ENCODE assay signal across 30 mouse cellular contexts in genomic region chr2:146637573-146637972, GRCm38 (mm10).
A peak's percentile ranks its signal among the peaks of the same experiment; 100 is the strongest.
DNase-seq lines count a peak whose midpoint lies in the region; ATAC-seq and TF ChIP-seq lines count a peak whose summit lies in the region.
"Had no signal": no experiment of that assay in that cellular context is flagged by ENCODE, and none has a peak within 500 bp of the region (broad histone marks: within the 10 kb centered on the region; RNA-seq: fewer than 3 reads in every experiment).

No protein-coding gene starts in this region.

- no peaks in the 10 kb centered on the region for H3K9me3 ChIP-seq in kidney, postnatal 0 days (replicated peaks; ENCODE audit: low read length)
- no peaks in the 10 kb centered on the region for H3K9me3 ChIP-seq in midbrain, postnatal 0 days (ENCODE audit: low read length)
- no peaks in the 10 kb centered on the region for H3K9me3 ChIP-seq in midbrain, embryonic 16.5 days (replicated peaks; ENCODE audit: control insufficient read depth, low read length, poor library complexity, severe bottlenecking)
- no peaks in the 10 kb centered on the region for H3K9me3 ChIP-seq in stomach, postnatal 0 days (ENCODE audit: control insufficient read depth, low read length)
- H3K9me3 ChIP-seq: embryonic facial prominence, embryonic 12.5 days; kidney, embryonic 15.5 days; midbrain, embryonic 12.5 days had no signal

- no peak overlapping the region for H3K27ac ChIP-seq in kidney, postnatal 0 days
- no peak overlapping the region for H3K27ac ChIP-seq in midbrain, postnatal 0 days (ENCODE audit: low read depth, low read length)
- H3K27ac ChIP-seq in midbrain, embryonic 16.5 days (ENCODE audit: low read length): no peak overlapping the region
- H3K27ac ChIP-seq in stomach, postnatal 0 days (replicated peaks): no peak overlapping the region
- H3K27ac ChIP-seq: embryonic facial prominence, embryonic 12.5 days; forebrain, embryonic 10.5 days; kidney, embryonic 15.5 days; liver, embryonic 14.5 days had no signal

- no peaks in the 10 kb centered on the region for H3K27me3 ChIP-seq in kidney, postnatal 0 days (ENCODE audit: insufficient read depth, low read length)
- peaks cover 3% of the 10 kb centered on the region; the same call in 1 of the 2 replicates for H3K27me3 ChIP-seq in midbrain, postnatal 0 days (ENCODE audit: insufficient read depth, low read length)
- peaks cover 8% of the 10 kb centered on the region for H3K27me3 ChIP-seq in midbrain, embryonic 16.5 days (ENCODE audit: control insufficient read depth, insufficient read depth, low read depth, low read length)
- no peaks in the 10 kb centered on the region for H3K27me3 ChIP-seq in stomach, postnatal 0 days (ENCODE audit: control insufficient read depth, insufficient read depth, low read length)
- H3K27me3 ChIP-seq: embryonic facial prominence, embryonic 12.5 days had no signal

- H3K4me2 ChIP-seq in kidney, postnatal 0 days (ENCODE audit: low read length): no peak overlapping the region
- no peak overlapping the region for H3K4me2 ChIP-seq in midbrain, postnatal 0 days (ENCODE audit: low read depth, low read length, poor library complexity, severe bottlenecking)
- no peak overlapping the region for H3K4me2 ChIP-seq in midbrain, embryonic 16.5 days (ENCODE audit: low read length)
- H3K4me2 ChIP-seq in stomach, postnatal 0 days (replicated peaks; ENCODE audit: low read depth): no peak overlapping the region
- H3K4me2 ChIP-seq: embryonic facial prominence, embryonic 12.5 days; heart, embryonic 11.5 days; kidney, embryonic 15.5 days; midbrain, embryonic 12.5 days had no signal

- TF ChIP-seq EP300 in stomach, postnatal 0 days (optimal IDR thresholded peaks at IDR 0.05): no peak

- no peak overlapping the region for H3K9ac ChIP-seq in kidney, postnatal 0 days (ENCODE audit: low read depth, low read length)
- no peak overlapping the region for H3K9ac ChIP-seq in midbrain, postnatal 0 days (replicated peaks; ENCODE audit: low read length, poor library complexity, severe bottlenecking)
- H3K9ac ChIP-seq in midbrain, embryonic 16.5 days (ENCODE audit: low read depth, low read length): no peak overlapping the region
- no peak overlapping the region for H3K9ac ChIP-seq in stomach, postnatal 0 days (ENCODE audit: low read length)
- H3K9ac ChIP-seq: embryonic facial prominence, embryonic 12.5 days; kidney, embryonic 15.5 days; liver, embryonic 14.5 days; midbrain, embryonic 12.5 days had no signal

- ATAC-seq in kidney, postnatal 0 days (replicated peaks; ENCODE audit: low FRiP score, low read depth): no peak
- no peak for ATAC-seq in midbrain, postnatal 0 days (ENCODE audit: low FRiP score)
- ATAC-seq in midbrain, embryonic 16.5 days: no peak
- ATAC-seq in stomach, postnatal 0 days (ENCODE audit: low FRiP score, low TSS enrichment): no peak
- ATAC-seq: CD4-positive, CD25-positive, alpha-beta regulatory T cell, adult 4 months had no signal

- TF ChIP-seq CTCF in kidney, postnatal 0 days (IDR thresholded peaks at IDR 0.05; ENCODE audit: low read depth): peak; percentile 43; the same call in 1 of the 2 replicates
- TF ChIP-seq CTCF in midbrain, postnatal 0 days (IDR thresholded peaks at IDR 0.05): peak; percentile 64
- TF ChIP-seq CTCF in stomach, postnatal 0 days (IDR thresholded peaks at IDR 0.05; ENCODE audit: low read depth): peak; percentile 38

- WGBS in kidney, postnatal 0 days: 49% methylated on average over 5 of the region's 5 CpGs
- WGBS in midbrain, postnatal 0 days: 64% methylated on average over 5 of the region's 5 CpGs
- WGBS in midbrain, embryonic 16.5 days: 43% methylated on average over 5 of the region's 5 CpGs
- WGBS in stomach, postnatal 0 days: 62% methylated on average over 5 of the region's 5 CpGs

- H3K36me3 ChIP-seq in kidney, postnatal 0 days (ENCODE audit: insufficient read depth, low read length): no peaks in the 10 kb centered on the region
- H3K36me3 ChIP-seq in midbrain, postnatal 0 days (ENCODE audit: insufficient read depth, low read length): no peaks in the 10 kb centered on the region
- H3K36me3 ChIP-seq in midbrain, embryonic 16.5 days (ENCODE audit: control insufficient read depth, insufficient read depth, low read length): no peaks in the 10 kb centered on the region
- H3K36me3 ChIP-seq in stomach, postnatal 0 days (ENCODE audit: control insufficient read depth, insufficient read depth, low read length): no peaks in the 10 kb centered on the region
- H3K36me3 ChIP-seq: embryonic facial prominence, embryonic 12.5 days; forebrain, embryonic 10.5 days; kidney, embryonic 15.5 days; midbrain, embryonic 12.5 days had no signal

- H3K4me1 ChIP-seq in kidney, postnatal 0 days (replicated peaks; ENCODE audit: insufficient read depth, low read length): no peaks in the 10 kb centered on the region
- no peaks in the 10 kb centered on the region for H3K4me1 ChIP-seq in midbrain, postnatal 0 days (ENCODE audit: insufficient read depth, low read length)
- H3K4me1 ChIP-seq in midbrain, embryonic 16.5 days (ENCODE audit: control insufficient read depth, insufficient read depth, low read length): no peaks in the 10 kb centered on the region
- no peaks in the 10 kb centered on the region for H3K4me1 ChIP-seq in stomach, postnatal 0 days (replicated peaks; ENCODE audit: control insufficient read depth, insufficient read depth)
- H3K4me1 ChIP-seq: embryonic facial prominence, embryonic 12.5 days; kidney, embryonic 15.5 days; megakaryocyte, embryonic 14.5 days; midbrain, embryonic 12.5 days had no signal

- no peak overlapping the region for H3K4me3 ChIP-seq in kidney, postnatal 0 days (replicated peaks; ENCODE audit: low read depth, low read length)
- H3K4me3 ChIP-seq in midbrain, postnatal 0 days (ENCODE audit: low read depth, low read length): no peak overlapping the region
- no peak overlapping the region for H3K4me3 ChIP-seq in midbrain, embryonic 16.5 days (ENCODE audit: low read depth, low read length)
- H3K4me3 ChIP-seq in stomach, postnatal 0 days (ENCODE audit: low read depth, low read length): no peak overlapping the region
- H3K4me3 ChIP-seq: embryonic facial prominence, embryonic 12.5 days; forebrain, embryonic 10.5 days; kidney, embryonic 15.5 days; megakaryocyte, embryonic 14.5 days; midbrain, embryonic 12.5 days had no signal

- peak; percentile 64 for DNase-seq in heart, adult 11 months
- no peak for DNase-seq in heart, postnatal 25 days (ENCODE audit: low spot score)
- DNase-seq in kidney, postnatal 0 days (ENCODE audit: low spot score): peak; percentile 27
- DNase-seq in kidney, postnatal 4 days: no peak
- peak; percentile 31 for DNase-seq in midbrain, postnatal 0 days (ENCODE audit: low spot score)
- no peak for DNase-seq in stomach, postnatal 0 days (ENCODE audit: low spot score)
- no peak for DNase-seq in ovary, adult 18-20 months (ENCODE audit: low spot score)
- DNase-seq: adrenal gland, adult 8-10 months; cerebellum, adult 11 months; cerebellum, adult 9-10 months; cerebellum, postnatal 36 days; gastrocnemius, postnatal 25 days; heart, adult 18-20 months; heart, postnatal 4 days; kidney, adult 18-20 months; layer of hippocampus, adult 9-11 months; liver; lung, adult 2 months; lung, postnatal 4 days; right cerebral cortex, postnatal 4 days; thymus, postnatal 4 days had no signal

- intact Hi-C loops in heart, postnatal 25 days (cut with DNase I): loop anchor here (10.0 kb wide), 1 partner anchor 257 kb away; no protein-coding TSS in a partner anchor

Comparison
In these comparisons a context has a peak if more than half of its experiments do, and no peak if none do; other contexts are left out.
1. DNase-seq: peak in heart, adult 11 months (single experiment), kidney, postnatal 0 days (single experiment) and midbrain, postnatal 0 days (single experiment); none in heart, postnatal 25 days (single experiment), kidney, postnatal 4 days (0 of 2), stomach, postnatal 0 days (single experiment) and ovary, adult 18-20 months (single experiment).
2. Peak in every context shown above with its lines, with median percentiles within 50 percentile points of each other: CTCF ChIP-seq.